Mouse (Mus musculus) C2C12 (cell line): ENCODE measurements at regions not wholly inside any gene's neighbourhood (a gene's known extent, or its start where the extent isn't known, plus 50 kb on each side); places are given as distances from the start of the nearest gene placed in this dataset.

Experiments
- CEBPB ChIP-seq: IDR thresholded peaks from one replicate; pipeline ENCODE4 v1.6.1; 2011; ENCODE audit warnings: low read depth, mild to moderate bottlenecking, control low read depth, moderate library complexity
- CTCF ChIP-seq: IDR thresholded peaks from one replicate; pipeline ENCODE4 v1.5.1; 2011; ENCODE audit not compliant: control insufficient read depth, insufficient read depth, insufficient read length
- FOSL1 ChIP-seq: IDR thresholded peaks from one replicate; pipeline ENCODE4 v1.8.0; 2011; ENCODE audit warnings: mild to moderate bottlenecking, low read length; ENCODE audit not compliant: poor library complexity, insufficient read depth, severe bottlenecking
- MAX ChIP-seq: IDR thresholded peaks from one replicate; pipeline ENCODE4 v1.6.1; 2011; ENCODE audit warnings: mild to moderate bottlenecking, control low read depth
- MYOD1 ChIP-seq: IDR thresholded peaks from one replicate; pipeline ENCODE4 v1.6.1; 2011; ENCODE audit warnings: low read depth; ENCODE audit not compliant: control insufficient read depth, insufficient read length
- MYOG ChIP-seq: IDR thresholded peaks from one replicate; pipeline ENCODE4 v1.6.1; 2011; ENCODE audit not compliant: control insufficient read depth, insufficient read length; ENCODE audit errors: extremely low read depth
- USF1 ChIP-seq: IDR thresholded peaks from one replicate; pipeline ENCODE4 v1.6.1; 2011; ENCODE audit warnings: low read depth, mild to moderate bottlenecking, control low read depth, moderate library complexity

DNA sequence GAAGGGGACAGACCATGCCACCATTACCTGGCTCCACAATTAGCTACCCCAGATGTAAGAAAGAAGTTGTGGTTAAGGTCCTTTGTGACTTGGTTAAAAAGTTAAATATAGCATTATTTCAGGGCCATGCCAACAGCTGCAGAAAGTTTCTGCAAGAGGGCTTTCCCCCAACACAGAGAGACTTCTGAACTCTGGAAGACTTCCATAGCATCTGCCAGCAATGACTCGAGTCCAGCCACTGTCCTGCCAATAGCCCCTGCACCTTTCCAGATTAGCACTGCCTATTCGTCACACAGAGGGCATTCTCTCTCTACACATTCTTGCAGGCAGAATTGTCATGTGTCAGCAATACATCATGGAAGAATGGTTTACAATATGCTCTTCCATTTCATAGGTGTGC is 89.3 kb upstream of the Ghr start:
- no peak for TF ChIP-seq CTCF
- no peak for TF ChIP-seq USF1
- no peak for TF ChIP-seq MAX
- TF ChIP-seq MYOD1: no peak
- no peak for TF ChIP-seq MYOG
- TF ChIP-seq FOSL1: no peak
- TF ChIP-seq CEBPB: no peak
